ENCODE assay signal across 18 mouse cellular contexts in genomic region chr11:78167257-78167959, GRCm38 (mm10). TPM values are rescaled to one million over a fixed set of nuclear protein-coding genes. Genes with fewer than 3 reads are reported as not detected.
DNase-seq lines count a peak whose midpoint lies in the region; ATAC-seq and TF ChIP-seq lines count a peak whose summit lies in the region.
"Had no signal": no experiment of that assay in that cellular context is flagged by ENCODE, and none has a peak within 500 bp of the region (broad histone marks: within the 10 kb centered on the region; RNA-seq: fewer than 3 reads in every experiment).

No protein-coding gene starts in this region.

- H3K9ac ChIP-seq in lung, postnatal 0 days (replicated peaks; ENCODE audit: low read depth): no peak overlapping the region
- no peak overlapping the region for H3K9ac ChIP-seq in intestine, embryonic 15.5 days
- peak overlapping the region; percentile 12 for H3K9ac ChIP-seq in liver, embryonic 16.5 days (ENCODE audit: low read depth, low read length)
- H3K9ac ChIP-seq in midbrain, embryonic 11.5 days (ENCODE audit: low read length): no peak overlapping the region
- H3K9ac ChIP-seq in forebrain, embryonic 11.5 days (ENCODE audit: low read length): no peak overlapping the region
- H3K9ac ChIP-seq: embryonic facial prominence, embryonic 12.5 days; hindbrain, embryonic 13.5 days; limb, embryonic 15.5 days had no signal

- no peak for TF ChIP-seq EP300 in lung, postnatal 0 days (IDR thresholded peaks at IDR 0.05)

- no peak for ATAC-seq in lung, postnatal 0 days
- ATAC-seq in intestine, embryonic 15.5 days: no peak
- no peak for ATAC-seq in liver, embryonic 16.5 days (ENCODE audit: low read depth)
- ATAC-seq in midbrain, embryonic 11.5 days (ENCODE audit: low FRiP score): no peak
- ATAC-seq in forebrain, embryonic 11.5 days (replicated peaks; ENCODE audit: low FRiP score): no peak

- no peak for TF ChIP-seq CTCF in lung, postnatal 0 days (IDR thresholded peaks at IDR 0.05)
- no peak for TF ChIP-seq CTCF in lung, adult 2 months (IDR thresholded peaks at IDR 0.05; ENCODE audit: insufficient read depth, low read length)

- no peak for DNase-seq in lung, postnatal 0 days (ENCODE audit: low spot score)
- DNase-seq in lung, adult 2 months: no peak
- no peak for DNase-seq in left cerebral cortex, adult 8-10 months (ENCODE audit: low spot score in 2 of 2)
- no peak for DNase-seq in midbrain, embryonic 11.5 days (ENCODE audit: low spot score, missing footprints)
- no peak for DNase-seq in forebrain, embryonic 11.5 days (ENCODE audit: low spot score)
- DNase-seq: adrenal gland, postnatal 10 days; cerebellum, adult 11 months; heart, adult 18-20 months; kidney, adult 18-20 months; kidney, postnatal 36 days; right cerebral cortex, postnatal 25 days had no signal

- H3K4me2 ChIP-seq in lung, postnatal 0 days (replicated peaks; ENCODE audit: low read depth, low read length): no peak overlapping the region
- peak overlapping the region; percentile 95 for H3K4me2 ChIP-seq in intestine, embryonic 15.5 days (replicated peaks)
- H3K4me2 ChIP-seq in liver, embryonic 16.5 days (ENCODE audit: low read depth, low read length): 0 out of 2 replicates have a peak overlapping the region, but pooled peaks have one; percentile 88
- no peak overlapping the region for H3K4me2 ChIP-seq in midbrain, embryonic 11.5 days
- H3K4me2 ChIP-seq in forebrain, embryonic 11.5 days (ENCODE audit: low read depth, low read length, severe bottlenecking): no peak overlapping the region
- H3K4me2 ChIP-seq: embryonic facial prominence, embryonic 12.5 days; hindbrain, embryonic 13.5 days; limb, embryonic 15.5 days had no signal

- no peaks in the 10 kb centered on the region; the same call in 1 of the 2 replicates for H3K36me3 ChIP-seq in lung, postnatal 0 days (ENCODE audit: insufficient read depth, low read length)
- H3K36me3 ChIP-seq in intestine, embryonic 15.5 days: 0 out of 2 replicates have a peak, but pooled peaks cover 5% of the 10 kb centered on the region
- no peaks in the 10 kb centered on the region; the same call in 1 of the 2 replicates for H3K36me3 ChIP-seq in liver, embryonic 16.5 days (ENCODE audit: control insufficient read depth, insufficient read depth)
- no peaks in the 10 kb centered on the region for H3K36me3 ChIP-seq in midbrain, embryonic 11.5 days (ENCODE audit: control insufficient read depth, insufficient read depth, low read length)
- no peaks in the 10 kb centered on the region; the same call in 1 of the 2 replicates for H3K36me3 ChIP-seq in forebrain, embryonic 11.5 days (ENCODE audit: control insufficient read depth, insufficient read depth, low read length)

- H3K4me3 ChIP-seq in lung, postnatal 0 days (ENCODE audit: low read depth, low read length): no peak overlapping the region
- H3K4me3 ChIP-seq in lung, adult 2 months (replicated peaks; ENCODE audit: extremely low read depth, low read depth, low read length): no peak overlapping the region
- no peak overlapping the region for H3K4me3 ChIP-seq in intestine, embryonic 15.5 days (replicated peaks)
- no peak overlapping the region for H3K4me3 ChIP-seq in liver, embryonic 16.5 days (ENCODE audit: low read depth, low read length)
- H3K4me3 ChIP-seq in midbrain, embryonic 11.5 days (ENCODE audit: low read depth, low read length): no peak overlapping the region
- H3K4me3 ChIP-seq in forebrain, embryonic 11.5 days (ENCODE audit: low read depth, low read length): no peak overlapping the region
- H3K4me3 ChIP-seq: embryonic facial prominence, embryonic 12.5 days; hindbrain, embryonic 13.5 days; limb, embryonic 15.5 days; midbrain, embryonic 10.5 days had no signal

- peaks cover 20% of the 10 kb centered on the region for H3K4me1 ChIP-seq in lung, postnatal 0 days (ENCODE audit: insufficient read depth, low read depth, low read length)
- peaks cover 10% of the 10 kb centered on the region for H3K4me1 ChIP-seq in lung, adult 2 months (ENCODE audit: control insufficient read depth, insufficient read depth, low read length)
- peaks cover 42% of the 10 kb centered on the region for H3K4me1 ChIP-seq in intestine, embryonic 15.5 days (replicated peaks)
- H3K4me1 ChIP-seq in liver, embryonic 16.5 days (ENCODE audit: control insufficient read depth, low read depth, low read length): peaks cover 82% of the 10 kb centered on the region
- peaks cover 21% of the 10 kb centered on the region for H3K4me1 ChIP-seq in midbrain, embryonic 11.5 days (ENCODE audit: control insufficient read depth, insufficient read depth, low read length)
- peaks cover 16% of the 10 kb centered on the region for H3K4me1 ChIP-seq in forebrain, embryonic 11.5 days (replicated peaks; ENCODE audit: control insufficient read depth, insufficient read depth, low read length)

- H3K27ac ChIP-seq in lung, postnatal 0 days (ENCODE audit: low read length): peak overlapping the region; percentile 94; the same call in 1 of the 2 replicates
- 0 out of 2 replicates have a peak overlapping the region, but pooled peaks have one; percentile 97 for H3K27ac ChIP-seq in intestine, embryonic 15.5 days
- peak overlapping the region; percentile 91 for H3K27ac ChIP-seq in liver, embryonic 16.5 days (ENCODE audit: low read length)
- no peak overlapping the region for H3K27ac ChIP-seq in midbrain, embryonic 11.5 days (ENCODE audit: low read depth, low read length)
- H3K27ac ChIP-seq in forebrain, embryonic 11.5 days (ENCODE audit: low read depth, low read length): no peak overlapping the region
- H3K27ac ChIP-seq: embryonic facial prominence, embryonic 12.5 days; midbrain, embryonic 10.5 days had no signal

- no peaks in the 10 kb centered on the region for H3K27me3 ChIP-seq in lung, postnatal 0 days (replicated peaks; ENCODE audit: insufficient read depth, low read length)
- H3K27me3 ChIP-seq in intestine, embryonic 15.5 days (replicated peaks): no peaks in the 10 kb centered on the region
- H3K27me3 ChIP-seq in liver, embryonic 16.5 days (ENCODE audit: control insufficient read depth, insufficient read depth, low read depth, low read length): no peaks in the 10 kb centered on the region
- H3K27me3 ChIP-seq in midbrain, embryonic 11.5 days (ENCODE audit: control insufficient read depth, insufficient read depth, low read length): no peaks in the 10 kb centered on the region
- H3K27me3 ChIP-seq in forebrain, embryonic 11.5 days (ENCODE audit: control insufficient read depth, insufficient read depth, low read length): 0 out of 2 replicates have a peak, but pooled peaks cover 2% of the 10 kb centered on the region
- H3K27me3 ChIP-seq: embryonic facial prominence, embryonic 12.5 days; limb, embryonic 15.5 days had no signal

- no peak for TF ChIP-seq POLR2A in lung, adult 2 months (IDR thresholded peaks at IDR 0.05; ENCODE audit: borderline replicate concordance, extremely low read depth, low read depth, low read length)

- H3K9me3 ChIP-seq in lung, postnatal 0 days (ENCODE audit: low read length): no peaks in the 10 kb centered on the region
- H3K9me3 ChIP-seq in intestine, embryonic 15.5 days: no peaks in the 10 kb centered on the region
- no peaks in the 10 kb centered on the region for H3K9me3 ChIP-seq in liver, embryonic 16.5 days (replicated peaks; ENCODE audit: control insufficient read depth, low read length)
- no peaks in the 10 kb centered on the region for H3K9me3 ChIP-seq in midbrain, embryonic 11.5 days (ENCODE audit: control insufficient read depth, low read length)
- no peaks in the 10 kb centered on the region for H3K9me3 ChIP-seq in forebrain, embryonic 11.5 days (ENCODE audit: control insufficient read depth, low read length)
- H3K9me3 ChIP-seq: embryonic facial prominence, embryonic 12.5 days; forebrain, embryonic 10.5 days; hindbrain, embryonic 13.5 days; limb, embryonic 15.5 days; midbrain, embryonic 10.5 days had no signal

- 89% methylated on average over 14 of the region's 14 CpGs for WGBS in lung, postnatal 0 days
- 92% methylated on average over 14 of the region's 14 CpGs for WGBS in lung, adult 2 months
- WGBS in intestine, embryonic 15.5 days: 86% methylated on average over 14 of the region's 14 CpGs
- WGBS in liver, embryonic 16.5 days (ENCODE audit: insufficient replicate concordance): 80% methylated on average over 14 of the region's 14 CpGs
- WGBS in midbrain, embryonic 11.5 days: 87% methylated on average over 14 of the region's 14 CpGs
- WGBS in forebrain, embryonic 11.5 days: 87% methylated on average over 14 of the region's 14 CpGs

RNA-seq across cellular contexts. Expression of gene Traf4, which starts 2.0 kb away (rescaled TPM):
- 33.0 and 33.9 TPM in 2 replicates for polyA plus RNA-seq in lung, postnatal 0 days (2015; fragmentation: Nextera tagmentation; extraction: Ambion mirVana)
- polyA plus RNA-seq in lung, adult 2 months (2012; rRNA removed): 37.0 and 42.8 TPM in 2 replicates
- polyA plus RNA-seq in intestine, embryonic 15.5 days (2015; fragmentation: Nextera tagmentation; extraction: Ambion mirVana): 74.7 and 77.2 TPM in 2 replicates
- 25.4 and 28.6 TPM in 2 replicates for polyA plus RNA-seq in liver, embryonic 16.5 days (2015; fragmentation: Nextera tagmentation; extraction: Ambion mirVana)
- total RNA-seq in left cerebral cortex, adult 8-10 months (2022): 1 to 10 TPM; 5.9 to 9.4 (median 9.0) TPM
- 72.0 and 79.7 TPM in 2 replicates for polyA plus RNA-seq in midbrain, embryonic 11.5 days (2014; fragmentation: Nextera tagmentation; extraction: Ambion mirVana)
- 77.7 and 79.6 TPM in 2 replicates for polyA plus RNA-seq in forebrain, embryonic 11.5 days (2014; fragmentation: Nextera tagmentation; extraction: Ambion mirVana)

RNA-seq across cellular contexts. Expression of gene Nek8, which starts 9.1 kb away (rescaled TPM):
- polyA plus RNA-seq in lung, postnatal 0 days (2015; fragmentation: Nextera tagmentation; extraction: Ambion mirVana): 11.7 and 14.4 TPM in 2 replicates
- polyA plus RNA-seq in lung, adult 2 months (2012; rRNA removed): 16.1 and 18.9 TPM in 2 replicates
- 14.4 and 17.1 TPM in 2 replicates for polyA plus RNA-seq in intestine, embryonic 15.5 days (2015; fragmentation: Nextera tagmentation; extraction: Ambion mirVana)
- 10.2 and 10.4 TPM in 2 replicates for polyA plus RNA-seq in liver, embryonic 16.5 days (2015; fragmentation: Nextera tagmentation; extraction: Ambion mirVana)
- 1 to 10 TPM; 2.0 to 4.3 (median 2.8) TPM for total RNA-seq in left cerebral cortex, adult 8-10 months (2022)
- polyA plus RNA-seq in midbrain, embryonic 11.5 days (2014; fragmentation: Nextera tagmentation; extraction: Ambion mirVana): 6.4 and 7.1 TPM in 2 replicates
- polyA plus RNA-seq in forebrain, embryonic 11.5 days (2014; fragmentation: Nextera tagmentation; extraction: Ambion mirVana): 7.6 and 9.6 TPM in 2 replicates

RNA-seq across cellular contexts. Expression of gene Tlcd1, which starts 9.1 kb away (rescaled TPM):
- polyA plus RNA-seq in lung, postnatal 0 days (2015; fragmentation: Nextera tagmentation; extraction: Ambion mirVana): 18.2 and 20.0 TPM in 2 replicates
- polyA plus RNA-seq in lung, adult 2 months (2012; rRNA removed): 38.0 and 44.2 TPM in 2 replicates
- polyA plus RNA-seq in intestine, embryonic 15.5 days (2015; fragmentation: Nextera tagmentation; extraction: Ambion mirVana): 39.1 and 39.8 TPM in 2 replicates
- polyA plus RNA-seq in liver, embryonic 16.5 days (2015; fragmentation: Nextera tagmentation; extraction: Ambion mirVana): 39.9 and 40.3 TPM in 2 replicates
- 10 to 100 TPM; 24.8 to 34.9 (median 28.4) TPM for total RNA-seq in left cerebral cortex, adult 8-10 months (2022)
- polyA plus RNA-seq in midbrain, embryonic 11.5 days (2014; fragmentation: Nextera tagmentation; extraction: Ambion mirVana): 7.9 and 8.5 TPM in 2 replicates
- polyA plus RNA-seq in forebrain, embryonic 11.5 days (2014; fragmentation: Nextera tagmentation; extraction: Ambion mirVana): 7.1 and 9.9 TPM in 2 replicates

RNA-seq across cellular contexts. Expression of gene Rpl23a, which starts 16.0 kb away (rescaled TPM):
- polyA plus RNA-seq in lung, postnatal 0 days (2015; fragmentation: Nextera tagmentation; extraction: Ambion mirVana): 991 and 1,079 TPM in 2 replicates
- 103 and 212 TPM in 2 replicates for polyA plus RNA-seq in lung, adult 2 months (2012; rRNA removed)
- polyA plus RNA-seq in intestine, embryonic 15.5 days (2015; fragmentation: Nextera tagmentation; extraction: Ambion mirVana): 1,310 and 1,463 TPM in 2 replicates
- polyA plus RNA-seq in liver, embryonic 16.5 days (2015; fragmentation: Nextera tagmentation; extraction: Ambion mirVana): 609 and 714 TPM in 2 replicates
- total RNA-seq in left cerebral cortex, adult 8-10 months (2022): 100 to 1,000 TPM; 678 to 790 (median 743) TPM
- polyA plus RNA-seq in midbrain, embryonic 11.5 days (2014; fragmentation: Nextera tagmentation; extraction: Ambion mirVana): 1,223 and 1,245 TPM in 2 replicates
- polyA plus RNA-seq in forebrain, embryonic 11.5 days (2014; fragmentation: Nextera tagmentation; extraction: Ambion mirVana): 1,094 and 1,161 TPM in 2 replicates

RNA-seq across cellular contexts. Expression of gene Rab34, which starts 20.8 kb away (rescaled TPM):
- polyA plus RNA-seq in lung, postnatal 0 days (2015; fragmentation: Nextera tagmentation; extraction: Ambion mirVana): 103 and 104 TPM in 2 replicates
- 45.4 and 59.2 TPM in 2 replicates for polyA plus RNA-seq in lung, adult 2 months (2012; rRNA removed)
- 87.9 and 91.4 TPM in 2 replicates for polyA plus RNA-seq in intestine, embryonic 15.5 days (2015; fragmentation: Nextera tagmentation; extraction: Ambion mirVana)
- polyA plus RNA-seq in liver, embryonic 16.5 days (2015; fragmentation: Nextera tagmentation; extraction: Ambion mirVana): 11.8 and 16.2 TPM in 2 replicates
- total RNA-seq in left cerebral cortex, adult 8-10 months (2022): 10 to 100 TPM; 23.9 to 29.6 (median 26.2) TPM
- 54.7 and 55.1 TPM in 2 replicates for polyA plus RNA-seq in midbrain, embryonic 11.5 days (2014; fragmentation: Nextera tagmentation; extraction: Ambion mirVana)
- 54.7 and 58.8 TPM in 2 replicates for polyA plus RNA-seq in forebrain, embryonic 11.5 days (2014; fragmentation: Nextera tagmentation; extraction: Ambion mirVana)

Comparison
In these comparisons a context has a peak if more than half of its experiments do, and no peak if none do; other contexts are left out.
1. H3K27ac ChIP-seq: peak in lung, postnatal 0 days (single experiment), intestine, embryonic 15.5 days (single experiment) and liver, embryonic 16.5 days (single experiment); none in midbrain, embryonic 11.5 days (single experiment) and forebrain, embryonic 11.5 days (single experiment).
2. H3K4me2 ChIP-seq: peak in intestine, embryonic 15.5 days (single experiment) and liver, embryonic 16.5 days (single experiment); none in lung, postnatal 0 days (single experiment), midbrain, embryonic 11.5 days (single experiment) and forebrain, embryonic 11.5 days (single experiment).